Mouse (Mus musculus) CH12.LX (cell line): ENCODE measurements around the gene 4921504E06Rik.

Experiments
- CHD1 ChIP-seq: IDR thresholded peaks from 2 replicates; pipeline ENCODE4 v1.6.1; 2012; ENCODE audit warnings: low read depth, low read length, improper control_type of control experiment, inconsistent platforms
- CTCF ChIP-seq, 2 experiments: IDR thresholded peaks in 1 of 2; conservative IDR thresholded peaks in 1 of 2; 2 replicates each; pipeline ENCODE4 v1.5.1; 2011 to 2012; ENCODE audit warnings: low read depth in 2 of 2, low read length in 2 of 2, improper control_type of control experiment in 1 of 2, inconsistent platforms in 1 of 2, mild to moderate bottlenecking in 1 of 2, moderate library complexity in 1 of 2
- EP300 ChIP-seq: IDR thresholded peaks from 2 replicates; pipeline ENCODE4 v1.6.1; 2011; ENCODE audit warnings: low read length, improper control_type of control experiment
- ETS1 ChIP-seq: conservative IDR thresholded peaks from 2 replicates; pipeline ENCODE4 v1.6.1; 2012; ENCODE audit warnings: low read depth, mild to moderate bottlenecking, inconsistent platforms, low read length, improper control_type of control experiment, moderate library complexity
- HCFC1 ChIP-seq: IDR thresholded peaks from 2 replicates; pipeline ENCODE4 v1.6.1; 2012; ENCODE audit warnings: low read depth, mild to moderate bottlenecking, inconsistent platforms, low read length, improper control_type of control experiment
- MAZ ChIP-seq: IDR thresholded peaks from 2 replicates; pipeline ENCODE4 v1.6.1; 2012; ENCODE audit warnings: low read depth, mild to moderate bottlenecking, inconsistent platforms, low read length, improper control_type of control experiment, moderate library complexity
- NELFE ChIP-seq: IDR thresholded peaks from 2 replicates; pipeline ENCODE4 v1.6.1; 2011; ENCODE audit warnings: low read depth, low read length, improper control_type of control experiment
- POLR2A ChIP-seq: IDR thresholded peaks from 2 replicates; pipeline ENCODE4 v1.6.1; 2011; ENCODE audit warnings: low read depth, mild to moderate bottlenecking, improper control_type of control experiment, low read length

DNA sequence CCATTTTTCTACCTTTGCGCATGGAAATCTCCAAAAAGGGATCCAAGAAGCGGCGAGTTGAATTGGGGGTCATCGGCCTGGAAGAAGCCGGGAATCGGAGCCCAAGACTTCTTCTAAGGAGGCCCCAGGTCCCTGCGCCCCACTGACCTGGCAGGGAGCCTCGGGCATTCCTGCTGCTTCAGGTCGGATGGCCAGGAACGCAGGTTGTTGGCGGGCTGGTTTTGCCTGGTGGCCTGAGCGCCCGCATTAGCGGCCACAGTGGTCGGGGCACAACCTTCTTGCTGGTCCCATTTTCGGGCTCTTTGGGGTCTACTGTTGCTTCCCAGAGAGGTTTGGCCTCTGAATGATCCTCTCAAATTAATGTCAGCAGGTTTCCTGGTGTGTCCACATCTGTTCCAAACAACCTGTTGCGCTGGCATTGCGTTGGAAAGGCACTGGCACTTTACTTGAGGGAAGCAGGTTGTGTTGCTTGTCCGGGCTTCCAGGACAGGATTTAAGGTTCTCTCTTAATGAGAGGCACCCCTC lies 101.1 kb downstream of the 4921504E06Rik start:
- TF ChIP-seq CTCF (conservative IDR thresholded peaks at IDR 0.05 in 1 of 2, IDR thresholded peaks at IDR 0.05 in 1 of 2; ENCODE audit: low read depth in 2 of 2, low read length in 2 of 2) (no peak), ETS1 (no peak), NELFE (no peak), MAZ (no peak), HCFC1 (no peak), POLR2A (no peak), EP300 (no peak), CHD1 (no peak)
